Mouse (Mus musculus) layer of hippocampus, adult 8-10 months (tissue): ENCODE measurements at regions not wholly inside any gene's neighbourhood (a gene's known extent, or its start where the extent isn't known, plus 50 kb on each side); places are given as distances from the start of the nearest gene placed in this dataset.

ENCODE experiments used
- DNase-seq, 2 experiments: peaks; one replicate each; pipeline ENCODE4 v3.0.0; 2022; ENCODE audit warnings: low spot score in 2 of 2

DNA sequence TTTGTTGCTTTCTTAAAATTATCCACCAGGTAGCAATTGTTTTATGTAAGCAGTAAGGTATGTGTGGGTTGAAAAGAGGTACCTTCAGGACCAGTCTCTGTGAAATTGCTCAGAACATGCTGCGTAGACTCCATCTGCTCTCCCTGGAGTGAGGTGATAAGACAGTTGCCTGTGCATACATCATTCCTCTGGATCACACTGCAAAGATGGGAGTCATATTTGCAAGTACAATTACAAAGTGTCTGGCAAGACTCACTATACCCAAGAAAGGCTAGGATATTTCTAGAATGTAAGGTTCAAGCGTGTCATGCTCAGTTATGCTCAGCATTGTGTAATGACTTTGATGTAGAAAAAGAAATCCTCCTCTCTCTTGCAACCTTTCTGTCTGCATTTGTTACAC is 1283.5 kb upstream of the Slc10a2 start:
- peak in 1 of 2 experiments; percentile 3 for DNase-seq

DNA sequence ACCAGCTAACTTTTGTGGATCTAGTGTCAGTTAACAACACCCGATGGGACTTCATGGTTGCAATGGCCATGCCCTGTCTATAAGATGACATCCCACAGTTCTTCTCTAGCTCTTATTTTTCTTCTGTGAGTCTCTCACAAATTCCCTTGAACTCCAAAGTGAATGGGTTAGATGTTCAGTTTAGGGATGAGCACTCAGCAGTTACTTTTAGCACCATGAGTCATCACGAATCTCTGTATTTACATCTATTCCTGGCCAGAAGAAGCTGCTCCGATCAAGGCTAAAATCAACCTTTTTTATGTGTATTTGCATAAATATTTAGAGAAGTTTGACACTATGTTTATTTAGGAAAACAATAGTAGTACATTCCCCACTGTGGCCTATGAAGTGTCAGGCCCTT is 1269.6 kb upstream of the Slc10a2 start:
- DNase-seq: no peak

DNA sequence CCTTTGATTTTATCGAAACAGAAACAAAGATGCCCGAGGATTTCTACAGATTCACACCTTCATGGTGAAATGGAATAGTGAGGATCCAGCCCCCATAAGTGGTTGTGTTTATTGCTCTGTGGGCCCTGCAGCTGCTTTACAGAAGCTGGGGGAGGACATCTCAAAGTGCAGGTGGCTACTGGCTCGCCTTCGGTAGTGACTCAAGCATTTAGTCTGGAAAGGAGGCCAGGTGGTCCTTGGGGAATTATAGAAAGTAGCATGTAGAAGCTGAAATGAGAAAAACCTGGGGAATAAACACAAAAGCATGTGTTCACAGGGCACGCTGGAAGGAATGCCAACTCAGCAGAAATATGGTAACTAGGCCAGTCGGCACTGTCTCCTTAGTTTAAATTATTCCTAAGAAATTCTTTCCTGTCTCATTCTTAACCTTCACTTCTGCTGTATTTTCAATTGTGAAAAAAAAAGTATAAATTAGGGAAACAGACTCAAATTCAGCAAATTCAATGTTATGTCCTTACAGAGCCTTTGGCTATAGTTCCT is 1256.3 kb upstream of the Slc10a2 start:
- peak in 1 of 2 experiments; percentile 11 for DNase-seq

DNA sequence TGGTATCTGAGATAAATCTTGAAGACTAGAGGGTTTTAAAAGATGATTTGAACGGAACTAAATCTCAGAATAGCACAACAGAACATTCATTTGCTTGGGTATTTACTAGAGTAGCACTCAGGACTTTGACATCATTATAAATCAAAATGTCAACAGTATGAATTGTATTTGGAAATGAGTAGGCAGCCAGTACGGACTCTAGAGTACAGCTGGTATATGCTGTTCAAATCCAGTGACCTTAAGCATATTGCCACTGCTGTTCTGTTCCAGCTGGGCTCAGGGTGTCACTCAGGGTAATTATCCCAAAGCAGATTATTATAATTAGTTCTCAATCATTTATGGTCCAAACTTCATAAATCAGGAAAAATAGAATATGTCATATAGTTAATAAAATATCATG is 1252.7 kb upstream of the Slc10a2 start:
- no peak for DNase-seq

GRCm38 (mm10) chr8:6350460-6350859 is 1245.3 kb upstream of the Slc10a2 start:
- DNase-seq: no peak

- DNase-seq: peak; percentile 7 to 11
These were observed 1244.9 kb upstream of the Slc10a2 start for GRCm38 (mm10) chr8:6350052-6350451.

DNA sequence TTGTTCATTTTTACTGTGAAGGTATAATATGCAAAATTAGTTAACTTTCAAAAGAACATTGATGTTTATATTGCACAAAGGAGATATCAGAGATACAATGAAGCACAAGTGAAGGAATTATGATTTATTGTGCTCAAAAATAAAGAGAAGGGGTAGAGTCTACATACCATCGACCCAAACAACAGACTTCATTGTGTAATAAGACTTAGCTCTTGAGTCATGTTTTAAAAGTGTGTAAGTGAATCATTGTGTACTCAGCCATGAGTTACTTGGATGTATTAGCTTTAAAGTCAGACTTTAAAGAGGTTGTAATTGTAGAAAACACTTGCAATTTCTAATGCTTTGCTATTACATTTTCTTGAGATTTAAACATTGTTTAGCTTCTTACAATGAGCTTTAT is 1240.6 kb upstream of the Slc10a2 start:
- no peak for DNase-seq

- DNase-seq: no peak
These were observed 1235.2 kb upstream of the Slc10a2 start for GRCm38 (mm10) chr8:6340158-6340855.

- DNase-seq: no peak
These were observed 1229.3 kb upstream of the Slc10a2 start for GRCm38 (mm10) chr8:6334254-6334993.

DNA sequence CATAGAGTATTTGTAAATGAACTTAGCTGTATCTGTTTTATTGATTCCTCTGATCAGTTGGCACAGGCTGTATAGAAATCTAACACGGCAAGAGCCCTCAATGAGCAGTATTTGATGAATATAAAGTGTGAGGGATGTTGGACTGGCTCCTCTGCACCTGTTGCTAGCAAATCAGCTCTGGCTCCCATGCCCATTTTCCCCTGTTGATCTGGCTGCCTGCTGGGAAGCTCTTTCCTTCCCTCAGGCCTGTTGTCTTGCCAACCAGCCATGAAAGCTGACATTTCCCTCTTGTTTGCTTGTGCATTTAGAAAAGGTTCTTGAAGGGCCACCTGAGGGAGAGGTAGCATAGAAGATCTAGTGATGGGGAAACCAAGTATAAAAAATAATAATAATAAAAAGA is 1216.2 kb upstream of the Slc10a2 start:
- DNase-seq: no peak

DNA sequence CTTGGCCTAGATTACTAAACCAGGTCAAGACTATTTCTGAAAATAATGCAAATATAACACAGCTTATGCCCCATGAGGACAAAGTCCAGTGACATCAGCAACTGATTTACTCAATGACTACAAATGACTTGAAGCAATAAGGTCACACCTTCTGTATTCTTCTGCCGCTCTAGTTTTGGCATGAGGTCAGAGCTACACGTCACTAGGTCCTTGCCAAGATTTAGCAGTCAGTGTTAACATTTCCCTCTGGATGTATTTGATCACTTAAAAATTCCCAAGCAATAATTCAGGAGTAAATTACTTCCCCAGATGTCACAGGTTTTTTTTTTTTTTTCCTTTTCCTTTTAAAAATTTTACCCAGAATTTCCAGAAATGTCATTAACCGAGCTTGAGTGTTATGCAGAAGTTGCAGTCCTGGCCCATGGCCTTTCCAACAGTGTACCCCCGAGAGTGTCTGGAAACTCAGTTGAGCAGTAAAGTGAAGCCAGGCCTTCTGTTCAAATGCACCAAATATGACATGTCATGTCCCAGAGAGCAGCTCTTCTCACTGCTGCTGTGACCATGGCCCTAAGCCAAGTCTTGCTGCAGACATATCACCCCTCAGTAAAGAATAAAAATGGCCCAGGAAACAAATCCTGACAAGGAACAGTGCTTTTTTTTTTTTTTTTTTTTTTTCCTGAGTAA is 1210.2 kb upstream of the Slc10a2 start:
- DNase-seq: no peak

DNA sequence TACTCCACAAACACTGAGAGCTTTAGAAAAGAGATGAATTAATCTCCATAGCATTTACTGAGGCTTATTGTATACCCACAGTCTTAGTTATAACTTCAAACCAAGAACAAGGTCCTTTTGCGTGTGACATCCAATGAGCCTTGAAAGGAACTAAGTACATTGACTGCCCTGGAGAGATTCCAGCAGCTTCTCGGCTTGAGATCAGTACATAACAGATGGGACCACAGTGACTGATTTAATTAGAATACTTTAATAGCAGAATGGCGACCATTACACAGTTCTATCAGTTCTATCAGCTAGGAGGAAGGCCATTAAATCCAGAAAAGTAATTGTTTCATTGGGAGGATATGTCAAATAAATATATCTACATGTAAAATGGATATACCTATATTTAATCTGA is 1183.7 kb upstream of the Slc10a2 start:
- peak in 1 of 2 experiments; percentile 3 for DNase-seq

- no peak for DNase-seq
These were observed 1174.8 kb upstream of the Slc10a2 start for GRCm38 (mm10) chr8:6279903-6280302.
